Mouse (Mus musculus) olfactory bulb, adult 2 months (tissue): ENCODE data around the gene Cyp2w1.

Source experiments
- CTCF ChIP-seq: fragments of 200-500 bp; IDR thresholded peaks from 2 replicates; pipeline ENCODE4 v1.5.1; 2012; ENCODE audit warnings: low read depth, mild to moderate bottlenecking, low read length, moderate library complexity; ENCODE audit not compliant: insufficient read depth
- POLR2A ChIP-seq: fragments of 200-500 bp; IDR thresholded peaks from 2 replicates; pipeline ENCODE4 v1.6.1; 2012; ENCODE audit warnings: mild to moderate bottlenecking, low read depth, low read length, moderate library complexity; ENCODE audit not compliant: insufficient read depth

DNA sequence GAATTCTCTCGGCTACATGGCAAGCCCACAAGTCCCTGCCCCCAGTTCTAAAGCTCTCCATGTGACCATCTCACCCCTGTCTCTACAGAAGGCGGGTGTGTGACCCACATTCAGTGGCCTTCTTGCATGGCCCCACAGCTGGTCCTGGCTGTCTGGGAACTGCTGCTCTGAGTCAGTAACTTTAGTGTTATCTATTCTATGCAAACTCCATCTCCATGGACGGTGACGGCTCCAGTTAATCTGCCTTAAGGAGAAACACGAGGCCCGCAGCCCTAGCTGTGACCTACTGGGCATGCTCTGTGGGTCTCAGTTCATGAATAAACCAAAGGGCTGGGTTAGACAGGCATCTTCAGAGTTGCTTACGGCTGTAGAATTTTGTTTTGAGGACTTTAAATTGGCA lies 42.0 kb downstream of the Cyp2w1 start:
- TF ChIP-seq CTCF (no peak), POLR2A (no peak)
